Mouse (Mus musculus) midbrain, embryonic 15.5 days (tissue): ENCODE data around the gene Nvl. TPM values are rescaled to one million over a fixed set of nuclear protein-coding genes. Genes with fewer than 3 reads are reported as not detected.

Experiments used
- ATAC-seq: fragments of 200-750 bp; cut with Nextera tagmentation; replicated peaks from 2 replicates; pipeline ENCODE4 v1.8.0; 2017; ENCODE audit warnings: moderate TSS enrichment
- H3K27ac ChIP-seq: fragments of 300-500 bp; sonication (generic); 2 replicates; pipeline ENCODE4 v1.5.1; 2015; ENCODE audit warnings: mild to moderate bottlenecking, inconsistent platforms
- H3K27me3 ChIP-seq: fragments of 300-500 bp; sonication (generic); replicated peaks from 2 replicates; pipeline ENCODE4 v1.6.1; 2015; ENCODE audit warnings: inconsistent platforms
- H3K36me3 ChIP-seq: fragments of 300-500 bp; sonication (generic); replicated peaks from 2 replicates; pipeline ENCODE4 v1.6.1; 2015; ENCODE audit warnings: inconsistent platforms
- H3K4me1 ChIP-seq: fragments of 300-500 bp; sonication (generic); 2 replicates; pipeline ENCODE4 v1.6.1; 2015; ENCODE audit warnings: inconsistent platforms
- H3K4me2 ChIP-seq: fragments of 300-500 bp; sonication (generic); 2 replicates; pipeline ENCODE4 v1.6.1; 2015; ENCODE audit warnings: inconsistent platforms, mild to moderate bottlenecking, moderate library complexity
- H3K4me3 ChIP-seq: fragments of 300-500 bp; sonication (generic); 2 replicates; pipeline ENCODE4 v1.5.1; 2015; ENCODE audit warnings: mild to moderate bottlenecking, inconsistent platforms
- H3K9ac ChIP-seq: fragments of 300-500 bp; sonication (generic); 2 replicates; pipeline ENCODE4 v1.6.1; 2015; ENCODE audit warnings: mild to moderate bottlenecking, inconsistent platforms
- H3K9me3 ChIP-seq: fragments of 300-500 bp; sonication (generic); 2 replicates; pipeline ENCODE4 v1.6.1; 2016; ENCODE audit warnings: inconsistent platforms
- WGBS: fragments of 180-500 bp; shearing (Covaris S2); methylation state at CpG from one replicate; pipeline ENCODE4 v1.1.7; 2015; ENCODE audit warnings: mixed read lengths; 5-methylcytosine and 5-hydroxymethylcytosine counted together
- polyA plus RNA-seq: library from polyadenylated mRNA; unstranded; fragments of >200 nt; fragmentation: Nextera tagmentation; extraction: Ambion mirVana; gene quantifications from 2 replicates; pipeline ENCODE4 v1.2.1, GENCODE M21; 2015

Gene Nvl
- polyA plus RNA-seq = 43.7 and 47.1 TPM in 2 replicates

DNA sequence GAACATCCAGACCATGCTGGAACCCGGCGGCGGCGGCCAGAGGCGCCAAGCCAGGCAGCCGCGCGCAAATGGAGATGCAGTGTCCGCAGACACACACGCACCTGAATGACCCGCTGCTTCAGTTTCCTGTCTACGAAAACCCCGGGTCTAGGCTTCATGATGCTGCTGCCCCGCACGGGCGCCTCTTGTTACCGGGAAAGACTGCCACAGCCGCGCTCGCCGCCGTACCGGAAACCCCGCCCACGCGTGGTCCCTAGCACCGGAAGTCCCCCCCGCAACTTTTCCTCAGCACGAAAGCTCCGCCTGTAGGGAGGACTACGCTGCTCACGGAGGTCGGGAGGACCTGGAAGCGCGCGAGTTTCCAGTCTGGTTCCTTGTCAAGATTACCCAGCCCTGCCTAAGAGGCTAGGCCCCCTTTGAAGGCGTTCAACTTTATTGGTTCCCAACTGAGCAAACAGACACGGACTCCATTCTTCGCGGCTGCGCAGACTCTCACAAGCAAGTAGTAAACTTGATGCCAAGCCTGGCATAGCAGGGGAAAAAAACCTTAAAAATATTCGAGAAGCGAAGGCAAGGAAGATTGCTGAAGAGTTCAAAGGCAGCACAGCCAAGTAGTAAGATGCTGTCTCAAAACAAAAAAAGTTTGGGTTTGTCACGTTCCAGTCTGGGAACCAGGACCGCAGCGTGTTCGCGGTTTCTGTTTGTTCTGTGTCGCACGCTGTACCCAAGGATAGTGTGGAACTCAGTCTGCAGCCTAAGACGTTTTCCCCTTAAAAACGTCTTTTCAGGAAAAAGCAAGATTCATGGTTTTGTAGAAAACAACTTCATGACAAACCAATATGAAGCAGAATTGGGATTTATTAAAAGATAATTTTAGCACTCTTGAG lies at the start of gene Nvl, which contains the start of gene Cnih4:
TSS of gene Nvl (minus strand) at position 255 of the 887 bp plus-strand sequence.
TSS of gene Cnih4 (plus strand) at position 744 of the 887 bp plus-strand sequence.
- H3K27me3 ChIP-seq = no peaks in the 10 kb centered on the region
- H3K36me3 ChIP-seq = peaks cover 3% of the 10 kb centered on the region; the same call in 1 of the 2 replicates
- peak within 1 kb of the TSS; percentile 82 for H3K9ac ChIP-seq
- peak within 1 kb of the TSS; percentile 88 for H3K4me3 ChIP-seq
- no peaks in the 10 kb centered on the region for H3K9me3 ChIP-seq
- H3K27ac ChIP-seq = peak within 1 kb of the TSS; percentile 81
- under 1% methylated on average over 52 of the region's 52 CpGs for WGBS
- H3K4me2 ChIP-seq = peak within 1 kb of the TSS; percentile 59
- peak; percentile 100 for ATAC-seq
- H3K4me1 ChIP-seq = peaks cover 19% of the 10 kb centered on the region

DNA sequence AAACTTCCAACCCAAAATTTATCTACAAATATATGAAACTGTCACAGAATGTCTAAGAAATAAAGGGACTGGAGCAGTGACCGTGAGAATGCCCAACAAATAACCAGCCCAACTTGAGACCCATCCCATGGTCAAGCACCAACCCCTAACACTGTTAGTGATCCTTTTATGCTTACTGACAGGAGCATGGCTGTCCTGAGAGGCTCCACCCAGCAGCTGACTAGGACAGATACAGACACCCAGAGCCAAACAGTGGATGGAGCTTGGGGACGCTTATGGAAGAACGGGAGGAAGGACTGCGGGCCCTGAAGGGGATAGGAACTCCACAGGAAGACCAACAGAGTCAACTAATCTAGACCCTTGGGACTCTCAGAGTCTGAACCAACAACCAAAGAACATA lies 44.9 kb upstream of the Nvl start:
- Histone ChIP-seq H3K27me3 (no peaks in the 10 kb centered on the region), H3K9ac (no peak overlapping the region), H3K9me3 (no peaks in the 10 kb centered on the region), H3K4me2 (no peak overlapping the region), H3K4me1 (no peaks in the 10 kb centered on the region), H3K36me3 (peaks cover 48% of the 10 kb centered on the region), H3K27ac (no peak overlapping the region), H3K4me3 (no peak overlapping the region)
- 88% methylated on average over 4 of the region's 4 CpGs for WGBS
- ATAC-seq = no peak

DNA sequence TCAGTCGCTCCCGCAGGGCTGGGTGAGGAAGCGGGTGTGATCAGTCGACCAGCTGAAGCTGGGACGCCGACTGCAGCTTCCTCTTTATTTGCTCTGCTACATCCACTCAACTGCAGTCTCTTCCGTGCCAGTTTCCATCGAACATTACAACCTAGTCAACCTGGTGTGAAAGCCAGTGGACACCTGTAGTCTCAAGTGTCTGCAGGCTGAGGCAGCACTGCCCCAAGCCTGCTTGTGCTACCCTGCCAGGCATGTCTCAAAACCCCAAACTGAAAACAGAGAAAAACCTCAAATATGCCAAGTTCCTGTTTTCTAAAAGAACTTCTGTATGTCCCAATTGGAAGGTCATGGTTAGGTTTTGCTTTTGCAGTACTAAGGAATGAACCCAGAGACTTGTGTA lies 26.2 kb upstream of the Nvl start:
- 93% methylated on average over 8 of the region's 8 CpGs for WGBS
- H3K4me2 ChIP-seq = no peak overlapping the region
- no peaks in the 10 kb centered on the region for H3K27me3 ChIP-seq
- H3K4me1 ChIP-seq = no peaks in the 10 kb centered on the region
- H3K4me3 ChIP-seq = no peak overlapping the region
- peaks cover 10% of the 10 kb centered on the region for H3K36me3 ChIP-seq
- no peak for ATAC-seq
- no peaks in the 10 kb centered on the region for H3K9me3 ChIP-seq
- no peak overlapping the region for H3K9ac ChIP-seq
- no peak overlapping the region for H3K27ac ChIP-seq

DNA sequence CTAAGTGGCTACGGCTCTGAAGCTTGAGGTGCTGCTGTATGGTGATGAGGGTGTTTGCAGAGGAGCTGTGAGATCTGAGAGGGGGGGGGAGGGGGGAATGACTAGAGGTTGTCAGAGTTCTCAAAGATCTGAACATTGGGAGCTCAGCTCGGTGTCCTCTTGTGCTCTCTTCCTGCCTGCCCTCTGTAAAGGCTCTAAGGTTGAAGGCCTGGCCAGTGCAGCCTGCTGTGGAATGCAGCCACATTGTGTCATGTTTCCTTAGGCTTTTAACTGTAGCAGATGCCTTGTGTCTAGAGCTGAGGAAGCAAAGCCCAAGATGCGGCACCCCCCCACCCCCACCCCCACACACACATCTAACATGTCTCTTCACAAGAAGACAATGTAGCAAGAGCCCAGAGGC lies 24.4 kb upstream of the Nvl start:
- Histone ChIP-seq H3K4me1 (no peaks in the 10 kb centered on the region), H3K9me3 (no peaks in the 10 kb centered on the region), H3K4me3 (no peak overlapping the region), H3K4me2 (no peak overlapping the region), H3K27ac (no peak overlapping the region), H3K9ac (no peak overlapping the region), H3K27me3 (no peaks in the 10 kb centered on the region), H3K36me3 (peaks cover 24% of the 10 kb centered on the region)
- 71% methylated on average over 3 of the region's 3 CpGs for WGBS
- ATAC-seq = no peak

DNA sequence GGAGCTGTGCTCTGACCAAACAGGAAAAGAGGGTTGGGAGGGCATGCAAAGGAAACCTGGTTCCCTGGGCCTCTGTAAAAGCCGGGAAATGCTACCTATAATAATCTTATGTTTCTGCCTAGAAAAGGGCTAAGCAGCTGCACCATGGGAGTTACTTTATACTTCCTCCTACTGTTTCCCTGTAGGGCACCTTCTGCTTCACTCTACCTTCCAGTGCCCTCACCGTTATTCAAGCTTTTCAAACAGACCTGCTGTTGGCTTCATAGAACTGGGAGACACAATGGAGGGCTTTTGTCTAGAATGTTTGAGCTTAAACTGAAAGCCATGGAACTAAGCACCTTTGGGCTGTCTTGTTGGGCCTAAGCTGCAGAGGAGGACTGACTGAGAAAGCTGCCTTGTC lies 23.8 kb upstream of the Nvl start:
- Histone ChIP-seq H3K4me2 (no peak overlapping the region), H3K4me1 (no peaks in the 10 kb centered on the region), H3K27ac (no peak overlapping the region), H3K9ac (no peak overlapping the region), H3K36me3 (peaks cover 30% of the 10 kb centered on the region), H3K4me3 (no peak overlapping the region), H3K27me3 (no peaks in the 10 kb centered on the region), H3K9me3 (no peaks in the 10 kb centered on the region)
- WGBS = 87% methylated on average over 2 of the region's 2 CpGs
- no peak for ATAC-seq

DNA sequence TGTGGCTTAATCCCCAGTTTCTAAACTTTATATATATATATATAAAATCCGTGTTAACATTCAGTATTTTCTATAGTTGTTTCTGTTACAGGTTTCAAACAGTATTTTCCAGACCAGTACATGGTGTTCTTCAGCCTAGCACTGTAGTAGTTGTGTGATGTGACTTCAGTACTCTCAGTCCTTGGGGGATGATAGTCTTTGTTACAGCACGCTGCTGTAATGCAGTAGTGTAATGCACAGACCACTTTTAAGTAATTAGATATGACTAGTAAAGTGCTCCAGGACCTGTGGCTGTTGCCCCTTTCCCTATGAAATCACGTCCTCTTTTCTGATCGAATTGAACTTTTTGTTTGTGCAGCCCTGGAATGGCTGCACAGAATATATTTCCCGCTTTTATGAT lies 7.5 kb upstream of the Nvl start:
- peak overlapping the region; percentile 90 for H3K27ac ChIP-seq
- H3K4me3 ChIP-seq = peak overlapping the region; percentile 84
- no peaks in the 10 kb centered on the region for H3K9me3 ChIP-seq
- no peaks in the 10 kb centered on the region for H3K27me3 ChIP-seq
- H3K4me1 ChIP-seq = peaks cover 15% of the 10 kb centered on the region
- peak overlapping the region; percentile 92 for H3K9ac ChIP-seq
- H3K36me3 ChIP-seq = peaks cover 4% of the 10 kb centered on the region; the same call in 1 of the 2 replicates
- peak overlapping the region; percentile 68 for H3K4me2 ChIP-seq
- WGBS = 37% methylated on average over 5 of the region's 5 CpGs
- 0 out of 2 replicates have a peak, but pooled peaks have one; percentile 21 for ATAC-seq

DNA sequence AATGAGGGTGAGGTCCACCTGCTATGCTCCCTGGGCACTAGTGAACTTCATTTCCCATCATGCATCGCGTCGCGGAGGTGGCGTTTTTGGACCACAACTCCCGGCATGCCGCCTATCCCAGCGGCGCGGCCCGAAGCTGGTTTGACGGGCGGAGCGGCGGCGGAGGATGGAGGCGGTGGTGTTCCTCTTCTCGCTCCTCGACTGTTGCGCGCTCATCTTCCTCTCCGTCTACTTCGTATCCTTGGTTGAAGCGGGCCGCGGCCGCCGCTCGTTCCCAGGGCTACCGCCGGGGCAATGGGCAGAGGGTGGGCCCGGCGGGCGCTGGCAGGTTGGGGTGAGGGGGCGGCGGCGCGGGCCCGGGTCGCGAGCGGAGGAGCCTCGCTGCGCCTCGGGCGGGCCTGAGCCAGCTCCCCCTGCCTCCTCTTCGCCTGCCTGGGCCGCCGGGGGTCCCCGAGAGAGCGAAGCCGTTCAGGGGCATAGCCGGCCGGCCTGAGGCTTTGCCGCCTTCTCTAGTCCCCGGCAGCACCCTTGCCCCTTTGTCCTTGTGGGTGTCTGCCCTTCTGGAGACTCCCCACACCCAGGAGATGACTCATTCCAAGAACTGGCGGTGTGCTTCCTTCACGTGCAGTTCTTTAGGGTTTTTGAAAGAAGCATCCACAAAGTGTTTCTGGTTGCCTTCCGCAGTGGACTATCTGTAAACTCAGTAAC lies 7.0 kb upstream of the Nvl start:
- Histone ChIP-seq H3K9me3 (no peaks in the 10 kb centered on the region), H3K27me3 (no peaks in the 10 kb centered on the region), H3K27ac (peak overlapping the region; percentile 90), H3K4me3 (peak overlapping the region; percentile 84), H3K4me2 (peak overlapping the region; percentile 68), H3K36me3 (peaks cover 4% of the 10 kb centered on the region; the same call in 1 of the 2 replicates), H3K4me1 (peaks cover 15% of the 10 kb centered on the region), H3K9ac (peak overlapping the region; percentile 92)
- under 1% methylated on average over 47 of the region's 59 CpGs for WGBS
- ATAC-seq = peak; percentile 94

DNA sequence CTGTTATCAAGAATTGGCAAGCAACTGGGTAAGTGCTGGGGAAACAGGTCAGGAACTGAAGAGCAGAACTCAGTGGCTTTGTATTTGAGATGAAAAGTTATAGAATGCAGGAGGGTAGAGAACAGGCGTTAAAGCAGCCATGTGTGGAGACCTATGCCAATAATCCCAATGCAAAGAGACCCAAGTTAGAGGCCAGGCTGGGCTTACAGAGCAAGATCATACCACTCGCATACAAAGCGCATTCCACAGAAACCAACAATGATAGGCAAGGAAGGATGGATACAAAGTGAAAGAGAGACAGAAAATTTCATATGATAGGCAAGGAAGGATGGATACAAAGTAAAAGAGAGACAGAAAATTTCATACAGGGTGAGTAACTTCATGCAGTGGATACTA lies 6.4 kb upstream of the Nvl start:
- H3K9ac ChIP-seq = no peak overlapping the region
- H3K4me2 ChIP-seq = no peak overlapping the region
- H3K27me3 ChIP-seq = no peaks in the 10 kb centered on the region
- H3K4me3 ChIP-seq = peak overlapping the region; percentile 84
- no peaks in the 10 kb centered on the region for H3K9me3 ChIP-seq
- no peak overlapping the region; the same call in 1 of the 2 replicates for H3K27ac ChIP-seq
- H3K4me1 ChIP-seq = peaks cover 17% of the 10 kb centered on the region
- H3K36me3 ChIP-seq = 0 out of 2 replicates have a peak, but pooled peaks cover 4% of the 10 kb centered on the region
- ATAC-seq = peak; percentile 66
- WGBS = 68% methylated on average over 3 of the region's 3 CpGs

DNA sequence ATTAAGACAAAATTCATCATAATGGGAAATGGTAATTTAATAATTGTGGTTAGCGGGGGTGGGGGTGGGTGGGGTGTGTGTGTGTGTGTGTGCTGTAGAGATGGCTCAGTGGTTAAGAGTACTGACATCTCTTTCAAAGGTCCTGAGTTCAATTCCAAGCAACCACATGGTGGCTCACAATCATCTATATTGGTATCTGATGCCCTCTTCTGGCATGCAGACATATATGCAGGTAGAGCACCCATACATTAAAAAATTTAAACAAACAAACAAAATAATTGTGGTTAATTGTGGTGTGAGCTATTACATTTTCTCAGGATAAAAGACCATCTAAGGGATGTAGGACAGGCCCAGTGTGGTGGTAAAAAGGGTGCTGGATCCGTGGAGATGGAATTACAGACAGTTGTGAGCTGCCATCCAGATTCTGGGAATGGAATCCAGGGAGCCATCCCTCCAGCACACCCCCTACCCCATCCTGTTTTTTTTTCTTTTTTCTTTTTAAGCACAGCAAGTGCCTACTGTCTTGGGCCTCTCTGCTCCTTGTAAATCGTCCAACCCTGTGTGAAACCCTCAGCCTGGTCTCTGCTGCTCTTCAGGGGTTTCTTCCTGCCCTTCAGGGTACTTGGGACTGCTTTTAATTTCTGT lies 5.5 kb upstream of the Nvl start:
- no peak overlapping the region for H3K9ac ChIP-seq
- no peaks in the 10 kb centered on the region for H3K27me3 ChIP-seq
- no peaks in the 10 kb centered on the region for H3K9me3 ChIP-seq
- peaks cover 26% of the 10 kb centered on the region for H3K4me1 ChIP-seq
- no peak overlapping the region for H3K27ac ChIP-seq
- no peak overlapping the region for H3K4me2 ChIP-seq
- no peak for ATAC-seq
- H3K4me3 ChIP-seq = no peak overlapping the region
- 84% methylated on average over 3 of the region's 3 CpGs for WGBS
- no peaks in the 10 kb centered on the region for H3K36me3 ChIP-seq

DNA sequence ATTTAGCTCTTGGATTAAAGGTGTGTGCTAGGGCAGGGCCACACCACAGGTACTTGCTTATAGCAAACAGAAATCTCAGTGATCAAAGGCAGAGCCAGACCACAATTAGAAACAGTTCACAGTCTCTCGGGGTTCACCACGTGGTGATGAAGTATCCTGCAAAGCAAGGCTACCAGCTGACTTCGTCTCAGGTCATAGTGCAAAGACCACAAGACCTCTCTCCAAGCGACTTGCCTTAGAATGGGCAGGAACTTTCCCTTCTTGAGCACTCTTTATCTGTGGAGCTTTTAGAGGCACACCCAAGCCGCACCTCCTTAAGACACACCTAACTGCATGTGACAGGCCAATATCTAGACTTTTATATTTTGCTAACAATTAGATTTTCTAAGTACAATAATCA lies 4.5 kb upstream of the Nvl start:
- H3K27me3 ChIP-seq = no peaks in the 10 kb centered on the region
- H3K36me3 ChIP-seq = no peaks in the 10 kb centered on the region
- no peak overlapping the region for H3K4me3 ChIP-seq
- H3K9me3 ChIP-seq = no peaks in the 10 kb centered on the region
- whole genome bisulfite sequencing = 81% methylated on average over 5 of the region's 5 CpGs
- no peak overlapping the region for H3K27ac ChIP-seq
- no peak overlapping the region for H3K4me2 ChIP-seq
- no peak overlapping the region for H3K9ac ChIP-seq
- H3K4me1 ChIP-seq = peaks cover 26% of the 10 kb centered on the region
- no peak for ATAC-seq

DNA sequence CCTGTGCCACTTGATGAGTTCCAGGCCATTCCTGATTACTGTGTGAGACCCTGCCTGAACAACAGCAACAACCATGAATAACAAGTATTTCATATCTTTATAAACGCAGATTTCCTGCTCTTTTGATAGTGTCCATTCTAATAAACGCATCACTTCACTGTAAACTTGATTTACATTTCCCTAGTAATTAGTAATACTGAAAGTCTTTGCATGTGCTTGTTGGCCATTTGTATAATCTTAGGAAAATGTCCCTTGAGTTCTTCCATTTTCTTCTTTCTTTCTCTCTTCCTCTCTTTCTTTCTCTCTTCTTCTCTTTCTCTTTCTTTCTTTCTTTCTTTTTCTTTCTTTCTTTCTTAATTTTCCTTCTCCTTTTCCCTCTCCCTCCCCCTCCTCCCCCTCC lies 2.2 kb upstream of the Nvl start:
- Histone ChIP-seq H3K4me1 (peaks cover 19% of the 10 kb centered on the region), H3K9ac (no peak overlapping the region), H3K4me3 (no peak overlapping the region), H3K4me2 (no peak overlapping the region), H3K9me3 (no peaks in the 10 kb centered on the region), H3K27me3 (no peaks in the 10 kb centered on the region), H3K36me3 (no peaks in the 10 kb centered on the region; the same call in 1 of the 2 replicates), H3K27ac (no peak overlapping the region)
- WGBS = 93% methylated on average over 2 of the region's 2 CpGs
- ATAC-seq = no peak

DNA sequence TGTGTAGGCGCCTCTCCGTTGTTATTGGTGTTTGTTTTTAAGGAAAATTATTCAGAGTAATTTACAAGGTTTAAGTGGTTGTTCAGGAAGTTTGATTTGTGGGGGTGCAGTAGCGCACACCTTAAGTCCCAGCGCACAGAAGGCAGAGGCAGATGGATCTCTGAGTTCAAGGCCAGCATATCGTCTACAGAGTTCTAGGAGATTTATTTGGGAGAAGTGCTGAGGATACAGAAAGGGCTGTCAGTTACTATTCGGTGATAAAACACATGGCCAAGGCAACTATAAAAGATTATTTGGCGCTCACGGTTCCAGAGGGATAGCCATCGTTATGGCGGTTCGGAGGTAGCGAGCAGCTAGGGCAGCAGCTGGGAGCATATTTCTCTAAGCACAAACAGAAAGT lies 962 bp upstream of the Nvl start:
- H3K4me1 ChIP-seq = peaks cover 19% of the 10 kb centered on the region
- no peaks in the 10 kb centered on the region; the same call in 1 of the 2 replicates for H3K36me3 ChIP-seq
- H3K27ac ChIP-seq = peak overlapping the region; percentile 81
- 18% methylated on average over 12 of the region's 12 CpGs for WGBS
- peak overlapping the region; percentile 82; the same call in 1 of the 2 replicates for H3K9ac ChIP-seq
- H3K4me2 ChIP-seq = peak overlapping the region; percentile 59
- ATAC-seq = no peak
- peak overlapping the region; percentile 88 for H3K4me3 ChIP-seq
- no peaks in the 10 kb centered on the region for H3K27me3 ChIP-seq
- H3K9me3 ChIP-seq = no peaks in the 10 kb centered on the region
